20 mouse cellular contexts compared by ENCODE assay signal in the genomic region with DNA sequence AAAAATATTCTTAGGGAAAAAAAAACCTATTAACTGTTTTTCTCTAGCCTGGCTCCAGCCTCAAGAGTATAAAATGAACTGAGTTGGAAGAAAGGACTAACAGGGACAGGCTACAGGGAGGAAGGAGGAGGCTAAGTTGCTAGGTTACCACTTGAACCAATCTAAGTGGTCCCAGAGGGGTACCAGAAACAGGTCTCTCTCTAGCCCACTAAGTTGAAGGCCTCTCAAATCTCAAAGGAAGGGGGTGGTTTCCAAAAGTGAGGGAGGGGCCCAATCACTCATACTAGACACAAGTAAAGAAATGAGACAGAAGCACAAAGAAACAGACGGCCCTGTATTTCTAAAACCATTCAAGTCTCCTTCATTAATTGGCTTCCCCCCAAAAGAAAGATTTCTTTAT. TPM values are rescaled to one million over a fixed set of nuclear protein-coding genes. Genes with fewer than 3 reads are reported as not detected.
DNase-seq lines count a peak whose midpoint lies in the region; ATAC-seq and TF ChIP-seq lines count a peak whose summit lies in the region.
"Had no signal": no experiment of that assay in that cellular context is flagged by ENCODE, and none has a peak within 500 bp of the region (broad histone marks: within the 10 kb centered on the region; RNA-seq: fewer than 3 reads in every experiment).

No protein-coding gene starts in this region.

- 43% methylated on average over 1 of the region's 1 CpGs for WGBS in midbrain, embryonic 12.5 days
- WGBS in midbrain, embryonic 10.5 days, result 48% methylated on average over 1 of the region's 1 CpGs
- WGBS in embryonic facial prominence, embryonic 14.5 days, result 56% methylated on average over 1 of the region's 1 CpGs
- 46% methylated on average over 1 of the region's 1 CpGs for WGBS in forebrain, postnatal 0 days

- peak; percentile 83 for ATAC-seq in midbrain, embryonic 12.5 days (ENCODE audit: low FRiP score, low read depth)
- ATAC-seq in embryonic facial prominence, embryonic 14.5 days (ENCODE audit: low read depth), result peak; percentile 60; the same call in 1 of the 2 replicates
- ATAC-seq in forebrain, postnatal 0 days, result peak; percentile 62
- ATAC-seq: activated CD4-positive, CD25-positive, alpha-beta regulatory T cell, adult 4 months; intestine, embryonic 16.5 days; lung, postnatal 0 days; Patski had no signal

- H3K4me2 ChIP-seq in midbrain, embryonic 12.5 days (replicated peaks), result no peak overlapping the region
- H3K4me2 ChIP-seq in embryonic facial prominence, embryonic 14.5 days (ENCODE audit: low read depth, low read length), result no peak overlapping the region
- no peak overlapping the region for H3K4me2 ChIP-seq in forebrain, postnatal 0 days (ENCODE audit: low read depth)
- H3K4me2 ChIP-seq: heart, embryonic 13.5 days; limb, embryonic 13.5 days; liver, embryonic 15.5 days had no signal

- no peak overlapping the region for H3K4me3 ChIP-seq in midbrain, embryonic 12.5 days
- no peak overlapping the region for H3K4me3 ChIP-seq in midbrain, embryonic 10.5 days
- H3K4me3 ChIP-seq in embryonic facial prominence, embryonic 14.5 days (ENCODE audit: low read depth, low read length), result no peak overlapping the region
- no peak overlapping the region for H3K4me3 ChIP-seq in forebrain, postnatal 0 days (ENCODE audit: low read depth, low read length)
- H3K4me3 ChIP-seq: heart, embryonic 13.5 days; limb, embryonic 13.5 days; liver, embryonic 15.5 days; myocyte had no signal

- H3K9ac ChIP-seq in midbrain, embryonic 12.5 days (replicated peaks), result no peak overlapping the region
- no peak overlapping the region for H3K9ac ChIP-seq in embryonic facial prominence, embryonic 14.5 days (ENCODE audit: low read depth, low read length)
- no peak overlapping the region for H3K9ac ChIP-seq in forebrain, postnatal 0 days
- H3K9ac ChIP-seq: heart, embryonic 13.5 days; limb, embryonic 13.5 days; liver, embryonic 15.5 days had no signal

- H3K36me3 ChIP-seq in midbrain, embryonic 12.5 days, result peaks cover 5% of the 10 kb centered on the region; the same call in 1 of the 2 replicates
- peaks cover 14% of the 10 kb centered on the region for H3K36me3 ChIP-seq in midbrain, embryonic 10.5 days
- H3K36me3 ChIP-seq in embryonic facial prominence, embryonic 14.5 days (ENCODE audit: control insufficient read depth, insufficient read depth, low read length), result no peaks in the 10 kb centered on the region
- no peaks in the 10 kb centered on the region; the same call in 1 of the 2 replicates for H3K36me3 ChIP-seq in forebrain, postnatal 0 days (ENCODE audit: insufficient read depth)
- H3K36me3 ChIP-seq: liver, embryonic 15.5 days had no signal

- TF ChIP-seq CTCF in forebrain, postnatal 0 days (IDR thresholded peaks at IDR 0.05; ENCODE audit: low read depth), result no peak

- H3K27me3 ChIP-seq in midbrain, embryonic 12.5 days, result no peaks in the 10 kb centered on the region
- H3K27me3 ChIP-seq in midbrain, embryonic 10.5 days (ENCODE audit: low read depth, poor library complexity, severe bottlenecking), result no peaks in the 10 kb centered on the region
- H3K27me3 ChIP-seq in embryonic facial prominence, embryonic 14.5 days (replicated peaks; ENCODE audit: control insufficient read depth, insufficient read depth, low read length), result no peaks in the 10 kb centered on the region
- no peaks in the 10 kb centered on the region for H3K27me3 ChIP-seq in forebrain, postnatal 0 days (ENCODE audit: insufficient read depth, low read length)
- H3K27me3 ChIP-seq: heart, embryonic 13.5 days; limb, embryonic 13.5 days; liver, embryonic 15.5 days had no signal

- no peak for DNase-seq in midbrain, embryonic 10.5 days (ENCODE audit: low spot score)
- no peak for DNase-seq in embryonic facial prominence, embryonic 14.5 days (ENCODE audit: low spot score)
- DNase-seq in forebrain, postnatal 0 days, result no peak
- no peak for DNase-seq in left cerebral cortex, adult 11 months (ENCODE audit: low spot score)
- DNase-seq in layer of hippocampus, postnatal 10 days (ENCODE audit: low spot score in 2 of 2), result no peak
- DNase-seq in heart, adult 11 months, result no peak
- DNase-seq: adrenal gland, postnatal 25 days; cerebellum, adult 9-10 months; heart, postnatal 4 days; kidney, postnatal 10 days; thymus, adult 18-20 months had no signal

- H3K4me1 ChIP-seq in midbrain, embryonic 12.5 days, result peaks cover 3% of the 10 kb centered on the region; the same call in 1 of the 2 replicates
- H3K4me1 ChIP-seq in midbrain, embryonic 10.5 days, result peaks cover 3% of the 10 kb centered on the region; the same call in 1 of the 2 replicates
- no peaks in the 10 kb centered on the region for H3K4me1 ChIP-seq in embryonic facial prominence, embryonic 14.5 days (ENCODE audit: control insufficient read depth, insufficient read depth, low read length)
- H3K4me1 ChIP-seq in forebrain, postnatal 0 days (ENCODE audit: insufficient read depth), result no peaks in the 10 kb centered on the region
- H3K4me1 ChIP-seq: heart, embryonic 13.5 days; limb, embryonic 13.5 days; liver, embryonic 15.5 days had no signal

- no peak overlapping the region for H3K27ac ChIP-seq in midbrain, embryonic 12.5 days (replicated peaks)
- H3K27ac ChIP-seq in midbrain, embryonic 10.5 days (replicated peaks), result no peak overlapping the region
- H3K27ac ChIP-seq in embryonic facial prominence, embryonic 14.5 days (replicated peaks; ENCODE audit: low read depth, low read length), result no peak overlapping the region
- no peak overlapping the region for H3K27ac ChIP-seq in forebrain, postnatal 0 days (ENCODE audit: low read depth, low read length)
- H3K27ac ChIP-seq: heart, embryonic 13.5 days; limb, embryonic 13.5 days; liver, embryonic 15.5 days had no signal

- no peaks in the 10 kb centered on the region for H3K9me3 ChIP-seq in midbrain, embryonic 12.5 days
- H3K9me3 ChIP-seq in midbrain, embryonic 10.5 days (replicated peaks), result peaks cover 2% of the 10 kb centered on the region; the same call in 1 of the 2 replicates
- no peaks in the 10 kb centered on the region for H3K9me3 ChIP-seq in embryonic facial prominence, embryonic 14.5 days (ENCODE audit: control insufficient read depth, low read length)
- no peaks in the 10 kb centered on the region for H3K9me3 ChIP-seq in forebrain, postnatal 0 days (ENCODE audit: low read length)
- H3K9me3 ChIP-seq: heart, embryonic 13.5 days; limb, embryonic 13.5 days; liver, embryonic 15.5 days had no signal

RNA-seq across cellular contexts. Expression of gene Sash3, which starts 23.7 kb away (rescaled TPM):
- 1.1 and 1.4 TPM in 2 replicates for polyA plus RNA-seq in midbrain, embryonic 12.5 days (2016; fragmentation: Nextera tagmentation; extraction: Ambion mirVana)
- 1.3 and 1.5 TPM in 2 replicates for polyA plus RNA-seq in midbrain, embryonic 10.5 days (2016; fragmentation: Nextera tagmentation; extraction: Ambion mirVana)
- 4.6 and 4.8 TPM in 2 replicates for polyA plus RNA-seq in embryonic facial prominence, embryonic 14.5 days (2014; fragmentation: Nextera tagmentation; extraction: Ambion mirVana)
- total RNA-seq in forebrain, postnatal 0 days (2014; rRNA removed), result 1.2 and 1.9 TPM in 2 replicates
- 1.1 and 1.3 TPM in 2 replicates for polyA plus RNA-seq in forebrain, postnatal 0 days (2015; fragmentation: Nextera tagmentation; extraction: Ambion mirVana)
- 1 to 10 TPM; 1.0 to 1.7 TPM for total RNA-seq in layer of hippocampus, postnatal 10 days (2021)
- polyA plus RNA-seq: myocyte, Patski had no signal

RNA-seq across cellular contexts. Expression of gene Zdhhc9, which starts 38.8 kb away (rescaled TPM):
- polyA plus RNA-seq in midbrain, embryonic 12.5 days (2016; fragmentation: Nextera tagmentation; extraction: Ambion mirVana), result 5.9 and 6.2 TPM in 2 replicates
- polyA plus RNA-seq in midbrain, embryonic 10.5 days (2016; fragmentation: Nextera tagmentation; extraction: Ambion mirVana), result 2.2 and 3.4 TPM in 2 replicates
- 6.6 and 7.1 TPM in 2 replicates for polyA plus RNA-seq in embryonic facial prominence, embryonic 14.5 days (2014; fragmentation: Nextera tagmentation; extraction: Ambion mirVana)
- total RNA-seq in forebrain, postnatal 0 days (2014; rRNA removed), result 32.2 and 43.3 TPM in 2 replicates
- 4.2 and 5.3 TPM in 2 replicates for polyA plus RNA-seq in forebrain, postnatal 0 days (2015; fragmentation: Nextera tagmentation; extraction: Ambion mirVana)
- total RNA-seq in layer of hippocampus, postnatal 10 days (2021), result 10 to 100 TPM; 49.9 to 52.1 TPM
